Mouse (Mus musculus) thymus, adult 2 months (tissue): ENCODE measurements around the gene Tmem100.

ENCODE experiments used
- CTCF ChIP-seq: fragments of 200-500 bp; IDR thresholded peaks from 2 replicates; pipeline ENCODE4 v1.5.1; 2012; ENCODE audit warnings: mild to moderate bottlenecking, control low read depth, low read length, moderate library complexity, borderline replicate concordance; ENCODE audit not compliant: control insufficient read depth, poor library complexity, insufficient read depth; ENCODE audit errors: extremely low read depth
- POLR2A ChIP-seq: fragments of 200-500 bp; IDR thresholded peaks from 2 replicates; pipeline ENCODE4 v1.6.1; 2012; ENCODE audit warnings: mild to moderate bottlenecking, low read length, control low read depth, moderate library complexity; ENCODE audit not compliant: control insufficient read depth, poor library complexity, insufficient read depth; ENCODE audit errors: extremely low read depth

DNA sequence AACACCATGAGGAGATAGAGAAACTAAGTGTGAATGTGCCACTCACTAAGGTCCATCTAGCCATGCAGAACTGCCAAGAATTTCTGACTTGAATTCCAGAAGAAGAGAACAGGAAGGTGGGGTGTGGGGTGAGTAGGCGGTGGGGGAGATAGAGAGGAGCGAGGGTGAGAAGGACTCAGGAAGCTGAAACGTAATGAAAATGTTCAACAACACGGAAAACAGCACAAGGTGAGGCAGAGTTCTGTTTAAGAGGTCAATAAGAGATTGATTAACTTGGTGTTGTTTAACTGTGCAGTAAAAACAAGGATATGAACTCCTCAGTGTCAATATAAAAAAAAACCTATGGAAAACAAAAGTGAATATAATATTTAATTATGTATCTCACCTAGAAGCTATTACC is 24.0 kb upstream of the Tmem100 start:
- TF ChIP-seq CTCF (no peak), POLR2A (no peak)
